Mouse (Mus musculus): ENCODE results near the gene Ypel4.

DNA sequence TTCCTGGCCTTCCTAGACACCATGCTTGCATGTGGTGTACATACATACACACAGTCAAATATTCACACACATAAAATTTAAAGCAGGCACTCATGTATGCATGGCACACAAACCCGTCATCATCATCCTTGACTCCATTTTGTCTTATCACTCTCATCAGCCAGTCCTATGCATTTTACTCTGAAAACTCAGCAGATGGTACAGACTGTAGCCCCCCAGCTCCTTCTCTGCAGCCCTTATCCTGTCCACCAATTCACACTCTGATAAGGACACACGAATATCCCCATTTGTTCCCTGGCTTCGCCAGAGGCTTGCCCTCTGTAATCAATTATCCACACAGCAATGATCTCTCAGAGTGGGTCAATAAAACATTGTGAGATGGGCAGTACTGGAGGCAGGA lies 12.7 kb upstream of the Ypel4 start:
- no peak for TF ChIP-seq POLR2A (IDR thresholded peaks at IDR 0.05; ENCODE audit: insufficient read depth, low read depth, low read length)
- no peak for TF ChIP-seq CTCF (IDR thresholded peaks at IDR 0.05)
